Mouse (Mus musculus): ENCODE data around the gene Camta1. TPM values are rescaled to one million over a fixed set of nuclear protein-coding genes. Genes with fewer than 3 reads are reported as not detected.

The Camta1 gene
- polyA plus RNA-seq, 1 experiment from 2014 or later: 171 TPM

DNA sequence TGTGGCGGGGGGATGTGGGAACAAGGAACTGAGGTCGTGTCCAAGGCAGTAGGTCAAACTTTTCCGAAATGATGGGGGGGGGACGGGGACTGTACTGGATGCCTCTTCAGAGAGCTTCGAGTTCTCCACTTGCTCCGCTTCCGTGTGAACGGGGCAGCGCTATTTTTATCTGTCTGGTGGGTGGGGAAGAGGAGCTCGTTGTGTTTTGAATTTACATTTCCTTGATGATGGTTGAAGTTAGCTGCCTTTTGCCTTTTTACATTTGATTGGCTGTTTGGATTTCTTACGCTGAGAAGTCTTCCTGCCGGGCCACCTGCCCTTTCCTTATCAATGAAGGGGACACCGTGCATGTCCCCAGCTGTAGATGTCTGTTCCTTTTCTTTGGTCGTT, 923.6 kb downstream of the Camta1 start:
- no peak for ATAC-seq (ENCODE audit: low FRiP score)
- no peak for DNase-seq (ENCODE audit: low spot score)
- Histone ChIP-seq H3K27me3 (ENCODE audit: control insufficient read depth, insufficient read depth, low read length) (no peaks in the 10 kb centered on the region), H3K4me3 (replicated peaks; ENCODE audit: low read length) (no peak overlapping the region), H3K4me1 (replicated peaks; ENCODE audit: control insufficient read depth, insufficient read depth, low read length) (no peaks in the 10 kb centered on the region), H3K9ac (no peak overlapping the region), H3K9me3 (ENCODE audit: control insufficient read depth, low read length) (no peaks in the 10 kb centered on the region), H3K4me2 (replicated peaks) (0 out of 2 replicates have a peak overlapping the region, but pooled peaks have one; percentile 19), H3K27ac (no peak overlapping the region), H3K36me3 (replicated peaks; ENCODE audit: control insufficient read depth, insufficient read depth) (no peaks in the 10 kb centered on the region)
- WGBS: 71% methylated on average over 14 of the region's 14 CpGs

DNA sequence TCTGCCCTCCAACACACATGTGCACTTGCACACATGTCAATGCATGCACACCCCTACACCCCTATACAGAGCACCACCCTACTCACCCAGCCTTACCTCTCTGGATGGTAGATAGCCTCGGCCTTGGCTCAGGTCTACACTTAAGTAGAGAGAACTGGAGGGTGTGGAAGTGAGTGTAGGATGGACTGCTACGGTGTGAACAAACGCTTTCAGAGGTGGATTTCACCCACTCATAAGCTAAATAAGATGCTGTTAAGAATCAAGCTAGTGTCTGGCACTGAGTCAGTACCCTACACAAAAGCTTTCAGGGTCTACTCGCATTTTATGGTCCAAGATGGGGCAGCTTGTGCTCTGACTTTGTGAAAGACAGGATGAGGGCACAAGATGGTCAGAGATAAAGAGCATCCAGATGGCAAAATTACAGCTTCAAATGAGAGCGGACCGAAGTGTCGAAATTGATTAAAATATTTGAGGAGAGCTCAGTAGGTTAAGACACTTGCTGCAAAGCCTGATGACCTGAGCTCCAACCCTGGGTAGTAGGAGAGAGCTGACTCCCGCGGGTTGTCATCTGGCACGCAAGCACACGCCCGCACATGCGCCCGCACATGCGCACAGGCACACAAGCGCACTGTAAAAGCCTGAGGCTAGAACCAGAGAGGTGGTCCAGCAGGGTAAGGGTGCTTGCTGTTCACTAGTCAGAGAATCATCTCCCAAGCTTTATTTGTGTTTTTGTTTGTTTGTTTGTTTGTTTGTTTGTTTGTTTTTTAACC, 924.2 kb downstream of the Camta1 start:
- Histone ChIP-seq H3K4me1 (replicated peaks; ENCODE audit: control insufficient read depth, insufficient read depth, low read length) (no peaks in the 10 kb centered on the region), H3K9me3 (ENCODE audit: control insufficient read depth, low read length) (no peaks in the 10 kb centered on the region), H3K9ac (no peak overlapping the region), H3K27me3 (ENCODE audit: control insufficient read depth, insufficient read depth, low read length) (no peaks in the 10 kb centered on the region), H3K27ac (no peak overlapping the region), H3K4me3 (replicated peaks; ENCODE audit: low read length) (no peak overlapping the region), H3K4me2 (replicated peaks) (0 out of 2 replicates have a peak overlapping the region, but pooled peaks have one; percentile 19), H3K36me3 (replicated peaks; ENCODE audit: control insufficient read depth, insufficient read depth) (no peaks in the 10 kb centered on the region)
- 82% methylated on average over 16 of the region's 16 CpGs for WGBS
- ATAC-seq (ENCODE audit: low FRiP score) (no peak), DNase-seq (ENCODE audit: low spot score) (no peak)

DNA sequence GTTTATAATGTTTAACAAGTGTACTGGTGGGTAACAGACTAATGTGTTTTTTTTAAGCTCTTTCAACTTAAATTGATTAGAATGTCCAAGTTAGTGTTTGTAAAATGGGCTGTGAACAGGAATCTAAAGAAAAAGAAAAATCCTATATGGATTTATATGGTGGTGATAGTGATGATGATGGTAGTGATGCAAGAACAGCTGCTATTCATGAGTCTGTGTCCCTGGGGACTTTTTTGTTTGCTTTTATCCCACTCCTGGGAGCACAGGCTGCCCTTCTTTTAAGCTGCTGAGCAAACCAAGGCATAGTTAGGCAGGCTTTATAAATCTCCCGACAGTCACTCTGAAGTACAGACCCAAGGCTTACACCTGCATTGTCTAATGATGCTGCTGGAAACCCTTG, 928.2 kb downstream of the Camta1 start:
- no peak for DNase-seq (ENCODE audit: low spot score)
- WGBS: 69% methylated on average over 1 of the region's 1 CpGs
- H3K36me3 ChIP-seq (replicated peaks; ENCODE audit: control insufficient read depth, insufficient read depth): no peaks in the 10 kb centered on the region

DNA sequence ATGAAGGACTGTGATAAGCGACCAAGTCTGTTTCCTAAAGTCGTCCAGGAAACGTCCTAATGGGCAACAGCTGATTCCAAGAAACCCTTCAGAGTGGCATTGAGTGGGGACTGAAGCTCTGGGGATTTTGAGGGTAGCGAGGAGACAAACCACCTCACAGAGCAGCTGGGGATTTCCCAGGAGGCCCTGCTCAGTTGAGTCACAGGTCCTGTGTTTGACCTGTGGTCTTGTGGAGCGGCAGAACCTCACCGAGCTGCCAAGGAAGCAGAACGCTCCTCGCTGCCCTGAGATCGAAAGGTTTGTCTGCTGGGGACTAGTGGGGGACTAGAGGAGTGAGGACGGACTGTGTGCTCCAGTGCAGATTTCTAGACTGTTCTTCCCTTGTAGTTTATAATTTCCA, 933.9 kb downstream of the Camta1 start:
- H3K4me3 ChIP-seq (replicated peaks; ENCODE audit: low read length): no peak overlapping the region
- no peak for ATAC-seq (ENCODE audit: low FRiP score)

More for the DNA sequence above, 928.2 kb downstream of the Camta1 start:
- no peak overlapping the region for H3K4me2 ChIP-seq (replicated peaks)
- ATAC-seq (ENCODE audit: low FRiP score): no peak
- no peak overlapping the region for H3K9ac ChIP-seq
- no peaks in the 10 kb centered on the region for H3K27me3 ChIP-seq (ENCODE audit: control insufficient read depth, insufficient read depth, low read length)
- H3K4me1 ChIP-seq (replicated peaks; ENCODE audit: control insufficient read depth, insufficient read depth, low read length): no peaks in the 10 kb centered on the region
- no peak overlapping the region for H3K27ac ChIP-seq
- H3K9me3 ChIP-seq (ENCODE audit: control insufficient read depth, low read length): no peaks in the 10 kb centered on the region
- H3K4me3 ChIP-seq (replicated peaks; ENCODE audit: low read length): no peak overlapping the region

DNA sequence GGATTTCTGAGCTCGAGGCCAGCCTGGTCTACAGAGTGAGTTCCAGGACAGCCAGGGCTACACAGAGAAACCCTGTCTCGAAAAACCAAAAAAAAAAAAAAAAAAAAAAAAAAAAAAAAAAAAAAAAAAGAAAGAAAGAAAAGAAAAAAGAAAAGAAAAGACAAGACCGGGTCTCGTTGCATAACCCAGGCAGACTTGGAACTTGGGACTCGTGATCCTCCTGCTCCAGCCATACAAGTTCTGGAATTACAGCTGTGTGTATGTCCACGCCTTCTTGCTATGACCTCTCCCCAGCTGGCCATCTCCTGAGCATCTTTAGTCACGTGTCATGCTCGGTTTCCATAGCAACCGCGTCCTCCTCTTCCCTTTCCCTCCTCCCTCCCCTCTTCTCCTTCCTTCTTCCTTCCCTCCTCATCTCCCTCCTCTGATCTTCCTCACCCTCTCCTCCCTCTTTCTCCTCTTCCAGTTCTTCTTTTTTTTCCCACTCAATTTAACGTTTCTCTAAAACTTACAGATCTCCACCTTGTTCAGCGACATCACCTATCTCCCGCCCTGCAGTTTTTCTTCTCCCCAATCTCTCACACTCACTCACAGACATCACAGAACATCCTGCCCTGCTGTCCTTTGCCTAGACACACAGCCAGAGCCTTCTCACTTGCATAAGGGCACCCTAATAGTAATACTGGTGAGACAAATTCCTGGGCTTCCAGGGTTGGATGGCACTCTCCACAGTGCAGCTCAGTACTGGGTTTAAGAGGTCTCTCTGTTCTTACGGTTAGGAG, 934.6 kb downstream of the Camta1 start:
- no peaks in the 10 kb centered on the region for H3K4me1 ChIP-seq (replicated peaks; ENCODE audit: control insufficient read depth, insufficient read depth, low read length)
- H3K9ac ChIP-seq: no peak overlapping the region
- no peak overlapping the region for H3K4me2 ChIP-seq (replicated peaks)
- ATAC-seq (ENCODE audit: low FRiP score) (no peak), DNase-seq (ENCODE audit: low spot score) (no peak)
- no peaks in the 10 kb centered on the region for H3K27me3 ChIP-seq (ENCODE audit: control insufficient read depth, insufficient read depth, low read length)
- no peaks in the 10 kb centered on the region for H3K9me3 ChIP-seq (ENCODE audit: control insufficient read depth, low read length)
- H3K27ac ChIP-seq: no peak overlapping the region
- no peaks in the 10 kb centered on the region for H3K36me3 ChIP-seq (replicated peaks; ENCODE audit: control insufficient read depth, insufficient read depth)
- 59% methylated on average over 13 of the region's 14 CpGs for WGBS
- H3K4me3 ChIP-seq (replicated peaks; ENCODE audit: low read length): no peak overlapping the region

More for the DNA sequence above, 933.9 kb downstream of the Camta1 start:
- no peaks in the 10 kb centered on the region for H3K36me3 ChIP-seq (replicated peaks; ENCODE audit: control insufficient read depth, insufficient read depth)
- no peak overlapping the region for H3K9ac ChIP-seq
- H3K4me2 ChIP-seq (replicated peaks): no peak overlapping the region
- H3K9me3 ChIP-seq (ENCODE audit: control insufficient read depth, low read length): no peaks in the 10 kb centered on the region
- H3K4me1 ChIP-seq (replicated peaks; ENCODE audit: control insufficient read depth, insufficient read depth, low read length): no peaks in the 10 kb centered on the region
- no peaks in the 10 kb centered on the region for H3K27me3 ChIP-seq (ENCODE audit: control insufficient read depth, insufficient read depth, low read length)
- H3K27ac ChIP-seq: no peak overlapping the region
- WGBS: 72% methylated on average over 10 of the region's 10 CpGs
- no peak for DNase-seq (ENCODE audit: low spot score)

DNA sequence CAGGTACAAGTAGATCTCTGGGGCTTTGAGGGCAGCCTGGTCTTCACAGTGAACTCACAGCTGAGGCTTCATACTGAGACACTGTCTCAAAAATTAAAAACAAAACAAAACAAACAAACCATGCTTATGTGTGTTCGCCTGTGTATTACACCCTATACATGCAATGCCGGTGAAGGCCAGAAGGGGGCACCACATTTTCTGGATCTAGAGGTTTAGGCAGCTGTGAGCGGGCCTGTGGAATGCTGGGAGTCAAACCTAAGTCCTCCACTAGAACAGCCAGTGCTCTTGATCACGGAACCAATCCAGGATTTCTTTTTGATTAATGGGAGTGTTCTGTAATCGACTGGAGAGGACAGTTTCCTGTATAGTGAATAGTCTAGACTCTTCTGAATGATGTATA, 935.8 kb downstream of the Camta1 start:
- 48% methylated on average over 5 of the region's 5 CpGs for WGBS
- no peaks in the 10 kb centered on the region for H3K4me1 ChIP-seq (replicated peaks; ENCODE audit: control insufficient read depth, insufficient read depth, low read length)
- no peaks in the 10 kb centered on the region for H3K27me3 ChIP-seq (ENCODE audit: control insufficient read depth, insufficient read depth, low read length)
- ATAC-seq (ENCODE audit: low FRiP score) (no peak), DNase-seq (ENCODE audit: low spot score) (no peak)
- H3K4me3 ChIP-seq (replicated peaks; ENCODE audit: low read length): no peak overlapping the region
- H3K36me3 ChIP-seq (replicated peaks; ENCODE audit: control insufficient read depth, insufficient read depth): no peaks in the 10 kb centered on the region
- no peaks in the 10 kb centered on the region for H3K9me3 ChIP-seq (ENCODE audit: control insufficient read depth, low read length)
- no peak overlapping the region for H3K27ac ChIP-seq
- no peak overlapping the region for H3K4me2 ChIP-seq (replicated peaks)
- no peak overlapping the region for H3K9ac ChIP-seq

DNA sequence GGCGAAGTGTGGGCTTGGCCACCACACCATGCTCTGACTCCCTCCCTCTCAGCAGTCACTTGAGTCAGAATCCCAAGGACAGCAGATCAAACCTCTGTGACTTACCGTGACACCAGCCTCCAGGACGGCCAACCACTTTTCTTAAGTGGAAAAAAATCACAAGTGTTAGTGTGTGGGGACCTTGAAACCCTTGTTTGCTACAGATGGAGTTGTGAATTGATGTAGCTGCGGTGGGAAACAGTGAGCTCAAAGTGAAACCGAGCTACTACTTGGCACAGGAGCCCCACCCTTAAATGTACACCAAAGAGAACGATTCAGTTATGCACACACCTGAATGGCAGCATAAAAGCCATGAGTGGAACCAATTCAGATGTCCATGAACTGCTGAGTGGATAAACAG, 936.7 kb downstream of the Camta1 start:
- ATAC-seq (ENCODE audit: low FRiP score) (no peak), DNase-seq (ENCODE audit: low spot score) (no peak)
- Histone ChIP-seq H3K27me3 (ENCODE audit: control insufficient read depth, insufficient read depth, low read length) (no peaks in the 10 kb centered on the region), H3K36me3 (replicated peaks; ENCODE audit: control insufficient read depth, insufficient read depth) (no peaks in the 10 kb centered on the region), H3K27ac (no peak overlapping the region), H3K9ac (no peak overlapping the region), H3K9me3 (ENCODE audit: control insufficient read depth, low read length) (no peaks in the 10 kb centered on the region), H3K4me3 (replicated peaks; ENCODE audit: low read length) (no peak overlapping the region), H3K4me2 (replicated peaks) (no peak overlapping the region), H3K4me1 (replicated peaks; ENCODE audit: control insufficient read depth, insufficient read depth, low read length) (no peaks in the 10 kb centered on the region)
- 86% methylated on average over 6 of the region's 6 CpGs for WGBS

DNA sequence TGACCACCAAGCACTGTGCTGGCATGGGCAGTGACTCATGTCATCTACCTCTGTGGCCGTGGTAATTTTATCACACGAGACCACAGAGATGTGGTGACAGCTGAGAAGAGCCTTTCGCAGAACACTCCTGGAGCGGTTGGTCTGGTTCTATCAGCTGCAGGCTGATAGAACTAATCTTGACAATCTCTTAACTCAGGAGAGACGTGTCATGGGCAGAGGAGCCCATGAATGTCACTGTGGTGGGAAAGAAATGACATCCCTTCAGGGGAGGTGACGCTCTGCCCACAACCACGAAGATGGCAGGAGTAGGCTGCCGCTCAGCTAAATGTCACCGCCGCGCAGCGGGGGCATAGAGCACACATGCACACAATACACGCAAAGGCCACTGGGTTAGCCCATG, 937.4 kb downstream of the Camta1 start:
- H3K36me3 ChIP-seq (replicated peaks; ENCODE audit: control insufficient read depth, insufficient read depth): no peaks in the 10 kb centered on the region
- no peak overlapping the region for H3K27ac ChIP-seq
- DNase-seq (ENCODE audit: low spot score): no peak
- no peak overlapping the region for H3K4me2 ChIP-seq (replicated peaks)
- H3K4me3 ChIP-seq (replicated peaks; ENCODE audit: low read length): no peak overlapping the region
- H3K9ac ChIP-seq: no peak overlapping the region
- ATAC-seq (ENCODE audit: low FRiP score): no peak
- 86% methylated on average over 13 of the region's 13 CpGs for WGBS
- no peaks in the 10 kb centered on the region for H3K4me1 ChIP-seq (replicated peaks; ENCODE audit: control insufficient read depth, insufficient read depth, low read length)
- no peaks in the 10 kb centered on the region for H3K9me3 ChIP-seq (ENCODE audit: control insufficient read depth, low read length)
- no peaks in the 10 kb centered on the region for H3K27me3 ChIP-seq (ENCODE audit: control insufficient read depth, insufficient read depth, low read length)

DNA sequence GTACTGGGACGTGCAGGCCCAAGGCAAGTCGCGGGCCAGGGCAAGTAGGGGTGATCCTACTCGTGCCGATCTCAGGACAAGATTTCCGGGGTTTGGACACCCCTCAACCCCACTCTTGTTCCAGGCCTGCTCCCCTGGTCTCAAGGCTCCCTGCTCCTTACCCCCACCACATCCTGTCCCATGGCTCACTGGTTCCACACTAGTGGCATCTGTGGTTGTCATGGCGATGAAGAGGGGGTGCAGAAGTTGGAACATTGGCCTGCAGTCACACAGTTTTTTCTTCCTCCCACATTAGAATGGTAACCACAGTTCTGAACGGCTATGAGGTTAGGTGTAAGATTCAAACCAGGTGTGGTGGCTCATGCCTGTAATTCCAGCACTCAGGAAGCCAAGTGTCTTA, 940.5 kb downstream of the Camta1 start:
- Histone ChIP-seq H3K27me3 (ENCODE audit: control insufficient read depth, insufficient read depth, low read length) (no peaks in the 10 kb centered on the region), H3K27ac (no peak overlapping the region), H3K9me3 (ENCODE audit: control insufficient read depth, low read length) (no peaks in the 10 kb centered on the region), H3K4me3 (replicated peaks; ENCODE audit: low read length) (no peak overlapping the region), H3K9ac (no peak overlapping the region), H3K4me2 (replicated peaks) (no peak overlapping the region), H3K36me3 (replicated peaks; ENCODE audit: control insufficient read depth, insufficient read depth) (no peaks in the 10 kb centered on the region), H3K4me1 (replicated peaks; ENCODE audit: control insufficient read depth, insufficient read depth, low read length) (no peaks in the 10 kb centered on the region)
- 82% methylated on average over 8 of the region's 8 CpGs for WGBS
- no peak for DNase-seq (ENCODE audit: low spot score)
- no peak for ATAC-seq (ENCODE audit: low FRiP score)
